Mouse (Mus musculus) heart, adult 2 months (tissue): ENCODE results near the gene Col6a2.

Source experiments
- CTCF ChIP-seq: fragments of 200-600 bp; IDR thresholded peaks from 2 replicates; pipeline ENCODE4 v1.8.1; 2022; ENCODE audit warnings: antibody characterized with exemption, mild to moderate bottlenecking, moderate library complexity
- EP300 ChIP-seq: fragments of 200-500 bp; IDR thresholded peaks from 2 replicates; pipeline ENCODE4 v1.6.1; 2011; ENCODE audit warnings: low read depth, low read length, control low read depth; ENCODE audit not compliant: insufficient read depth
- POLR2A ChIP-seq: fragments of 200-500 bp; IDR thresholded peaks from 2 replicates; pipeline ENCODE4 v1.6.1; 2011; ENCODE audit warnings: mild to moderate bottlenecking, low read depth, low read length, control low read depth; ENCODE audit not compliant: insufficient read depth

DNA sequence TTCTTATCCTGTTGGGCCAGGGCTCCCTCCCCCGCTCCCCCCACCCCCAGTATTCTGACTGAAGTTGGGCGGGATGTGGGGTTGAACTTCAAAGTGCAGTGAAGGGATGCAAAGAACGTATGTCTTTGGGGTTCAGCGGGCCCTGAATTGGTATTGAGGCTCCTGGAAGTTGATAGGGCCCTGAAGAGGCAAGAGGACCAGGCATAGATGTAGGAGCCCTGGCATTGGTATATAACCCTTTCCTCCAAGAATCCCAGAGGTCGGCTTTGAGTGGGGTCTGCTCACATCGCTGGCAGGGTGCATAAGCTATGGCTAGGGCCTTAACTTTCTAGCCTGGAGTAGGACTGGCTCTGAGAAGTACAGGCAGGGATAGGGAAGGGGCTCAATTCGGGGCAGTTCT lies 304 bp upstream of the Col6a2 start:
- no peak for TF ChIP-seq CTCF
- no peak for TF ChIP-seq POLR2A
- no peak for TF ChIP-seq EP300
